Mouse (Mus musculus) stomach, embryonic 16.5 days (tissue): Measurements from ENCODE around the gene Rock2. TPM values are rescaled to one million over a fixed set of nuclear protein-coding genes. Genes with fewer than 3 reads are reported as not detected.

Experiments used
- ATAC-seq: fragments of 200-750 bp; cut with Nextera tagmentation; 2 replicates; pipeline ENCODE4 v1.8.0; 2017; ENCODE audit warnings: moderate number of reproducible peaks, moderate TSS enrichment; ENCODE audit not compliant: insufficient read depth, low FRiP score
- H3K27ac ChIP-seq: fragments of 300-500 bp; sonication (generic); 2 replicates; pipeline ENCODE4 v1.5.1; 2014; ENCODE audit warnings: low read length
- H3K27me3 ChIP-seq: fragments of 300-500 bp; sonication (generic); 2 replicates; pipeline ENCODE4 v1.6.1; 2014; ENCODE audit warnings: low read length, control low read depth, mixed read lengths; ENCODE audit not compliant: control insufficient read depth, insufficient read depth
- H3K36me3 ChIP-seq: fragments of 300-500 bp; sonication (generic); 2 replicates; pipeline ENCODE4 v1.6.1; 2014; ENCODE audit warnings: low read length; ENCODE audit not compliant: control insufficient read depth, insufficient read depth
- H3K4me1 ChIP-seq: fragments of 300-500 bp; sonication (generic); 2 replicates; pipeline ENCODE4 v1.6.1; 2014; ENCODE audit warnings: low read length, control low read depth, mixed read lengths; ENCODE audit not compliant: control insufficient read depth, insufficient read depth
- H3K4me2 ChIP-seq: fragments of 300-500 bp; sonication (generic); 2 replicates; pipeline ENCODE4 v1.6.1; 2014; ENCODE audit warnings: low read depth, low read length, mixed read lengths
- H3K4me3 ChIP-seq: fragments of 300-500 bp; sonication (generic); replicated peaks from 2 replicates; pipeline ENCODE4 v1.5.1; 2014; ENCODE audit warnings: mild to moderate bottlenecking, low read length
- H3K9ac ChIP-seq: fragments of 300-500 bp; sonication (generic); 2 replicates; pipeline ENCODE4 v1.6.1; 2014; ENCODE audit warnings: low read length
- H3K9me3 ChIP-seq: fragments of 300-500 bp; sonication (generic); replicated peaks from 2 replicates; pipeline ENCODE4 v1.6.1; 2016; ENCODE audit warnings: low read length, control low read depth; ENCODE audit not compliant: control insufficient read depth
- WGBS: fragments of 180-500 bp; shearing (Covaris S2); extraction: QIAGEN DNeasy Blood & Tissue Kit; methylation state at CpG from one replicate; pipeline ENCODE4 v1.1.7; 2014; 5-methylcytosine and 5-hydroxymethylcytosine counted together
- polyA plus RNA-seq: library from polyadenylated mRNA; unstranded; fragments of >200 nt; fragmentation: Nextera tagmentation; extraction: Ambion mirVana; gene quantifications from 2 replicates; pipeline ENCODE4 v1.2.1, GENCODE M21; 2015

Gene Rock2
- polyA plus RNA-seq, 1 experiment from 2014 or later: 16.5 TPM

GRCm38 (mm10) chr12:16996886-16997462, 102.3 kb downstream of the Rock2 start:
- no peaks in the 10 kb centered on the region for H3K9me3 ChIP-seq
- H3K4me1 ChIP-seq: peaks cover 8% of the 10 kb centered on the region; the same call in 1 of the 2 replicates
- H3K9ac ChIP-seq: no peak overlapping the region
- no peak overlapping the region for H3K4me3 ChIP-seq
- no peak overlapping the region for H3K27ac ChIP-seq
- no peak overlapping the region for H3K4me2 ChIP-seq
- no peaks in the 10 kb centered on the region for H3K27me3 ChIP-seq
- WGBS: 89% methylated on average over 5 of the region's 5 CpGs
- H3K36me3 ChIP-seq: no peaks in the 10 kb centered on the region
- ATAC-seq: no peak

- peak overlapping the region; percentile 67 for H3K4me3 ChIP-seq
- peak overlapping the region; percentile 92 for H3K4me2 ChIP-seq
- no peaks in the 10 kb centered on the region for H3K36me3 ChIP-seq
- H3K9ac ChIP-seq: peak overlapping the region; percentile 72
- no peaks in the 10 kb centered on the region for H3K9me3 ChIP-seq
- H3K4me1 ChIP-seq: peaks cover 8% of the 10 kb centered on the region; the same call in 1 of the 2 replicates
- peak overlapping the region; percentile 85; the same call in 1 of the 2 replicates for H3K27ac ChIP-seq
- ATAC-seq: no peak
- 7% methylated on average over 10 of the region's 10 CpGs for WGBS
- H3K27me3 ChIP-seq: no peaks in the 10 kb centered on the region
Measured at GRCm38 (mm10) chr12:16999146-16999545, 104.5 kb downstream of the Rock2 start.

GRCm38 (mm10) chr12:16999739-17000497, 105.2 kb downstream of the Rock2 start, which contains the start of gene Pqlc3:
Pqlc3 (minus strand) TSS chr12:17000408.
- H3K4me1 ChIP-seq: peaks cover 8% of the 10 kb centered on the region; the same call in 1 of the 2 replicates
- WGBS: under 1% methylated on average over 56 of the region's 57 CpGs
- H3K4me3 ChIP-seq: peak within 1 kb of the TSS; percentile 67
- peak; percentile 97 for ATAC-seq
- peak within 1 kb of the TSS; percentile 85 for H3K27ac ChIP-seq
- no peaks in the 10 kb centered on the region for H3K27me3 ChIP-seq
- no peaks in the 10 kb centered on the region for H3K36me3 ChIP-seq
- H3K4me2 ChIP-seq: peak within 1 kb of the TSS; percentile 92
- peak within 1 kb of the TSS; percentile 72 for H3K9ac ChIP-seq
- H3K9me3 ChIP-seq: no peaks in the 10 kb centered on the region

GRCm38 (mm10) chr12:17000628-17001027, 105.9 kb downstream of the Rock2 start:
- Histone ChIP-seq H3K4me1 (peaks cover 8% of the 10 kb centered on the region; the same call in 1 of the 2 replicates), H3K36me3 (no peaks in the 10 kb centered on the region), H3K9me3 (no peaks in the 10 kb centered on the region), H3K27ac (no peak overlapping the region), H3K9ac (no peak overlapping the region), H3K4me2 (peak overlapping the region; percentile 92; the same call in 1 of the 2 replicates), H3K4me3 (no peak overlapping the region), H3K27me3 (no peaks in the 10 kb centered on the region)
- no peak for ATAC-seq
- WGBS: 51% methylated on average over 6 of the region's 6 CpGs

GRCm38 (mm10) chr12:17001211-17001610, 106.5 kb downstream of the Rock2 start:
- Histone ChIP-seq H3K36me3 (no peaks in the 10 kb centered on the region), H3K27me3 (no peaks in the 10 kb centered on the region), H3K4me2 (no peak overlapping the region), H3K9ac (no peak overlapping the region), H3K4me1 (peaks cover 8% of the 10 kb centered on the region; the same call in 1 of the 2 replicates), H3K4me3 (no peak overlapping the region), H3K27ac (no peak overlapping the region), H3K9me3 (no peaks in the 10 kb centered on the region)
- 47% methylated on average over 4 of the region's 4 CpGs for WGBS
- ATAC-seq: no peak

- WGBS: 94% methylated on average over 6 of the region's 6 CpGs
- H3K4me2 ChIP-seq: no peak overlapping the region
- H3K9ac ChIP-seq: no peak overlapping the region
- peaks cover 4% of the 10 kb centered on the region; the same call in 1 of the 2 replicates for H3K9me3 ChIP-seq
- H3K27ac ChIP-seq: no peak overlapping the region
- ATAC-seq: no peak
- no peak overlapping the region for H3K4me3 ChIP-seq
- no peaks in the 10 kb centered on the region for H3K27me3 ChIP-seq
- H3K4me1 ChIP-seq: peaks cover 8% of the 10 kb centered on the region; the same call in 1 of the 2 replicates
- H3K36me3 ChIP-seq: no peaks in the 10 kb centered on the region
Measured at GRCm38 (mm10) chr12:17009466-17009865, 114.8 kb downstream of the Rock2 start.

GRCm38 (mm10) chr12:17011100-17011870, 116.6 kb downstream of the Rock2 start, which contains the start of gene 2410004P03Rik:
2410004P03Rik (minus strand) TSS chr12:17011727.
- Histone ChIP-seq H3K4me2 (peak within 1 kb of the TSS; percentile 67), H3K4me3 (peak within 1 kb of the TSS; percentile 53), H3K27me3 (no peaks in the 10 kb centered on the region), H3K4me1 (peaks cover 8% of the 10 kb centered on the region; the same call in 1 of the 2 replicates), H3K9ac (peak within 1 kb of the TSS; percentile 72), H3K36me3 (no peaks in the 10 kb centered on the region), H3K27ac (no peak within 1 kb of the TSS), H3K9me3 (peaks cover 4% of the 10 kb centered on the region; the same call in 1 of the 2 replicates)
- peak; percentile 68; the same call in 1 of the 2 replicates for ATAC-seq
- WGBS: 5% methylated on average over 29 of the region's 29 CpGs

- no peaks in the 10 kb centered on the region for H3K27me3 ChIP-seq
- no peak overlapping the region for H3K4me2 ChIP-seq
- peaks cover 8% of the 10 kb centered on the region; the same call in 1 of the 2 replicates for H3K4me1 ChIP-seq
- H3K27ac ChIP-seq: no peak overlapping the region
- WGBS: 69% methylated on average over 2 of the region's 2 CpGs
- H3K36me3 ChIP-seq: no peaks in the 10 kb centered on the region
- no peak overlapping the region for H3K9ac ChIP-seq
- H3K9me3 ChIP-seq: peaks cover 4% of the 10 kb centered on the region; the same call in 1 of the 2 replicates
- no peak overlapping the region for H3K4me3 ChIP-seq
- no peak for ATAC-seq
Measured at GRCm38 (mm10) chr12:17012067-17012899, 117.6 kb downstream of the Rock2 start.
